Comparison of ENCODE assay signal across 7 mouse cellular contexts in genomic region chr6:25690284-25690605, GRCm38 (mm10). TPM values are rescaled to one million over a fixed set of nuclear protein-coding genes. Genes with fewer than 3 reads are reported as not detected.
DNase-seq lines count a peak whose midpoint lies in the region; ATAC-seq lines count a peak whose summit lies in the region.

No protein-coding gene starts in this region.

- H3K4me1 ChIP-seq in hindbrain, embryonic 11.5 days (replicated peaks; ENCODE audit: control insufficient read depth, insufficient read depth, low read length) = peaks cover 5% of the 10 kb centered on the region; the same call in 1 of the 2 replicates
- peaks cover 4% of the 10 kb centered on the region; the same call in 1 of the 2 replicates for H3K4me1 ChIP-seq in neural tube, embryonic 14.5 days (ENCODE audit: control insufficient read depth, insufficient read depth, low read length)

- no peaks in the 10 kb centered on the region for H3K9me3 ChIP-seq in hindbrain, embryonic 11.5 days (ENCODE audit: control insufficient read depth, low read length)
- no peaks in the 10 kb centered on the region for H3K9me3 ChIP-seq in neural tube, embryonic 14.5 days (ENCODE audit: control insufficient read depth, low read length)

- H3K4me2 ChIP-seq in hindbrain, embryonic 11.5 days (replicated peaks; ENCODE audit: low read depth, low read length) = peak overlapping the region; percentile 92
- peak overlapping the region; percentile 94 for H3K4me2 ChIP-seq in neural tube, embryonic 14.5 days (ENCODE audit: low read depth, low read length)

- ATAC-seq in hindbrain, embryonic 11.5 days (ENCODE audit: low FRiP score) = peak; percentile 83
- ATAC-seq in neural tube, embryonic 14.5 days (ENCODE audit: low read depth) = peak; percentile 74

- WGBS in hindbrain, embryonic 11.5 days = under 1% methylated on average over 5 of the region's 5 CpGs
- WGBS in neural tube, embryonic 14.5 days = 4% methylated on average over 5 of the region's 5 CpGs

- peak overlapping the region; percentile 58 for H3K4me3 ChIP-seq in hindbrain, embryonic 11.5 days (ENCODE audit: low read depth, low read length)
- peak overlapping the region; percentile 56 for H3K4me3 ChIP-seq in neural tube, embryonic 14.5 days (ENCODE audit: low read depth, low read length)

- peaks cover 14% of the 10 kb centered on the region for H3K27me3 ChIP-seq in hindbrain, embryonic 11.5 days (ENCODE audit: control insufficient read depth, insufficient read depth, low read length)
- peaks cover 11% of the 10 kb centered on the region; the same call in 1 of the 2 replicates for H3K27me3 ChIP-seq in neural tube, embryonic 14.5 days (ENCODE audit: control insufficient read depth, insufficient read depth, low read length)

- H3K9ac ChIP-seq in hindbrain, embryonic 11.5 days (ENCODE audit: low read depth, low read length) = peak overlapping the region; percentile 54; the same call in 1 of the 2 replicates
- peak overlapping the region; percentile 51 for H3K9ac ChIP-seq in neural tube, embryonic 14.5 days (replicated peaks; ENCODE audit: low read depth, low read length)

- intact Hi-C loops in left cerebral cortex, postnatal 4 days (cut with DNase I) = no loop called here

- no peak overlapping the region for H3K27ac ChIP-seq in hindbrain, embryonic 11.5 days (ENCODE audit: low read depth, low read length)
- peak overlapping the region; percentile 60; the same call in 1 of the 2 replicates for H3K27ac ChIP-seq in neural tube, embryonic 14.5 days (ENCODE audit: low read depth, low read length)

- no peaks in the 10 kb centered on the region for H3K36me3 ChIP-seq in hindbrain, embryonic 11.5 days (ENCODE audit: control insufficient read depth, insufficient read depth, low read length)
- H3K36me3 ChIP-seq in neural tube, embryonic 14.5 days (ENCODE audit: control insufficient read depth, insufficient read depth, low read length) = no peaks in the 10 kb centered on the region

- DNase-seq in ovary, adult 18-20 months (ENCODE audit: low spot score) = peak; percentile 2
- DNase-seq in ovary, postnatal 14 days (ENCODE audit: low spot score) = no peak
- peak; percentile 28 to 43 for DNase-seq in cerebellum, postnatal 36 days
- no peak for DNase-seq in hindbrain, embryonic 11.5 days (ENCODE audit: low spot score)
- peak; percentile 62 for DNase-seq in left cerebral cortex, postnatal 4 days
- DNase-seq in thymus, postnatal 36 days = no peak

RNA-seq across cellular contexts. Expression of gene Gpr37, which starts 0.3 kb away (rescaled TPM):
- 2.0 and 2.7 TPM in 2 replicates for polyA plus RNA-seq in hindbrain, embryonic 11.5 days (2014; fragmentation: Nextera tagmentation; extraction: Ambion mirVana)
- 10 to 100 TPM; 11.2 to 11.7 TPM for total RNA-seq in left cerebral cortex, postnatal 4 days (2021)
- 3.6 and 5.8 TPM in 2 replicates for polyA plus RNA-seq in neural tube, embryonic 14.5 days (2014; fragmentation: Nextera tagmentation; extraction: Ambion mirVana)

Comparison
In these comparisons a context has a peak if more than half of its experiments do, and no peak if none do; other contexts are left out.
1. DNase-seq: peak in ovary, adult 18-20 months (single experiment), cerebellum, postnatal 36 days (2 of 2) and left cerebral cortex, postnatal 4 days (single experiment); none in ovary, postnatal 14 days (single experiment), hindbrain, embryonic 11.5 days (single experiment) and thymus, postnatal 36 days (0 of 2).